Mouse (Mus musculus): ENCODE measurements around the gene Nt5c1a.
"Not testable (repeated sequence)": the region's sequence is repeated elsewhere in the genome, so short reads cannot be mapped to it uniquely, and the experiment has no call there.

Gene Nt5c1a

DNA sequence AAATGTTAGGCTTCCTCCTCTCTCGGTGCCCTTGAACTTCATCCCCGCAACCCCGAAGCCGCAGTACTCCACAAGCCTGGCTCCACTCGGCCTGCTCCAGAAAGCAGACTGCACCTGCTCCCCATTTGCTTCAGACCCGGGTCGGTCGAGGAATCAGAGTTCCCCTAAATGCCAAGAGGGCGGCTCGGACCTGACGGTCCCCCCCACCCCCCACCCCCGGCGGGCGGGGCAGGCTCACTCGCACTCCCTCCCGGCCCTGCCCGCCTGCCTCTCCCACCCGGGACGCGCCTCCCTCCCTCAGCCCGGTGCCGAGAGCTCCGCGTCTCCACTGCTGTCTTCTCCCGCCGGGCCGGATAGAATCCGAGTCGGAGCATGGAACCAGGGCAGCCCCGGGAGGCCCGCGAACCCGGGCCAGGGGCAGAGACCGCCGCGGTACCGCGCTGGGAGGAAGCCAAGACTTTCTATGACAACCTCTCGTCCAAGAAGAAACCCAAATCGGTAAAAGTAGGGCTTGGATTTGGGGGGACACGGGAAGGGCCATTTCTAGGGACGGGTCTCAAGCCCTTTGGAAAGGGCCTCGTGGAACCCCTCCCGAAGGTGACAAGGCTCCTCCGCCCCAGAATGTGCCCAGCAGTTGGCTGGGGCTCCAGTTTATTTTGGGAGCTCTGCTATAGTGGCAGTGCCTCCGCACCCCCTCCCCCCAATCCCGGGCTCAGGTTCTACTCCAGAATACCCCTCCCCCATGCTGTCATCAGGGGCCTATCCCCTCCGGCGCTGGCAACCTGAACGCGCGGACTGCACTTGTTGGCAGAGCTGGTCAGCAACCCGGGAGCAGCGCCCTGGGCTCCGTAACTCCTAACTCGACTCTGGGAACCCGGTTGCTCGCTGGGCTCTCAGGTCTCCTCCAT lies at the start of gene Nt5c1a:
Gene Nt5c1a (plus strand): TSS at position 319 of the 908 bp plus-strand sequence.
- peak; percentile 18 to 43 for DNase-seq (ENCODE audit: low spot score in 2 of 2)

- no peak for DNase-seq (ENCODE audit: low spot score in 2 of 2)
These were observed 49.3 kb upstream of the Nt5c1a start for GRCm38 (mm10) chr4:123152003-123152402.

- no peak for DNase-seq (ENCODE audit: low spot score in 2 of 2)
These were observed 48.3 kb upstream of the Nt5c1a start for GRCm38 (mm10) chr4:123152976-123153375.

DNA sequence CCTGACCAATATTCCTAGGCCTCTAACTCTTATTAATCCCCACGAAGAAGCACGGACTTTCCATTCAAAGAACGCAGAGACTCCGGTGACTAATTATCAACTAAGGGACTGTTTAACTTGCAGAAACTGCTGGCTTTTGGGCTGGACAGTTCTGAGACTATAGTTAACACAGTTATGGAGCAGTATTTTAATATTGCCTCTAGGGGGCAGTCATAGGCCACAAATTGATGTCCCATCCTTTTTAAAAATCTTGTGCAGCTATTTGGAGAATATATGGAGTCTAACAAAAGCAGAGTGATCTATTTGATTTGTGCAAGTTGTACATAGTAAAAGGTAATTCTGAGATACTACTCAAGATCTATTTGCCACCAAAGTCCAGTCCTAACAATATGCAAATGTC lies 46.3 kb upstream of the Nt5c1a start:
- DNase-seq (ENCODE audit: low spot score in 2 of 2): peak in 1 of 2 experiments; percentile 6

DNA sequence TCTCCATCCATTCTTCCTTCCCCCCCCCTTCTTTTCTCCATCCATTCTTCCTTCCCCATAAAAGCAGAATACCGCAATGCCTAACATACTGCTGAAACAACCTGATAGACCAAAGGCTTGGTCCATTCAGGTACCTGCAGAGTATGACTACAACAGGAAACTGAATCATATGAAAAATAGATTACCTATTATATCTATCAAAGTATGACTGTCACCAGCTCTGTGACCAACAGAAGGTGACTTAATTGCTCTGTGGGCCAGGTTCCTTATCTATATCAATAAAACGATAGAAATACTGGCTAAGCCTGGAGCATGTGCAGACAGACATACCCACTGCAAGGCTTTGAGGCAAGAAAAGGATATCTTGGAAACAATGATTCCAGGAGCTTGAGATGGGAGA lies 45.9 kb upstream of the Nt5c1a start:
- no peak for DNase-seq (ENCODE audit: low spot score in 2 of 2)

DNA sequence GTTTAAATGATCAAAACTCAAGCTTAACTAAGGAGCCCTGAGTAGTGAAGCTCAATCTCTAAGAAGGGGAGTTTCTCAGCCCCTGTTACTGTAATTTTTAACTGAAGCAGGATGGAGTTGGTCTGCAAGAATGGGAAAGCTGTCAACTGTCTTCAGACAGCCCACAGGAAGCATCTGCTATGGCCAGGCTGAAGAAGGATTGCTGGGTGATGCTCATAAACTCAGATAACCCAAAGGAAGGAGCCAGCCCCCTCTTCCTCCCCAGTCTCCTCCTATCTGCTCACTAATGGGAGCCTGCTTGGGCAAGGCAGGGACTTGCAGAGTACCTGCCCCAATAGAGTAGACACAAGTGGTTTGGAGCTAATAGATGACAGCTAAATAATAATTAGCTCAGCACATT lies 45.5 kb upstream of the Nt5c1a start:
- DNase-seq (ENCODE audit: low spot score in 2 of 2): no peak

DNA sequence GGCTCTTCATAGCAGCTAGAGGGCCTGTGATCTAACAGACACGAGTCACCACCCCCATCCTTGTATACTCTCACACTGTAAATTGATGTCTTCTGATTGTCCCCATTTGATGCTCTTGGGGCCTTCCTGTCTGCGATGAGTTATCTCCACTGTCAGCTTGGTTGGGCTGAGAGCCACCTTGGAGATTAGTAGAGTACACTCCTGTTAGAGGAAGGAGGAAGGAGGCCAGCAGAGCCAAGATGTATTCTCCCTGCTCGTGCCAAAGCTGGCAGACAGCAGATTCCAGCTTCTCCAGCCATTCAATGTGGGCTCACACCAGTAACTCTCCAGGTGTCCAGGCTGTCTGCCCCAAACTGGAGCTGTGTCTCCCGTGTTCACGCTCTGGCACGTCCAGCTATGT lies 40.7 kb upstream of the Nt5c1a start:
- no peak for DNase-seq (ENCODE audit: low spot score in 2 of 2)

- not testable (repeated sequence) for DNase-seq (ENCODE audit: low spot score in 2 of 2)
These were observed 40.1 kb upstream of the Nt5c1a start for GRCm38 (mm10) chr4:123161251-123161650.

DNA sequence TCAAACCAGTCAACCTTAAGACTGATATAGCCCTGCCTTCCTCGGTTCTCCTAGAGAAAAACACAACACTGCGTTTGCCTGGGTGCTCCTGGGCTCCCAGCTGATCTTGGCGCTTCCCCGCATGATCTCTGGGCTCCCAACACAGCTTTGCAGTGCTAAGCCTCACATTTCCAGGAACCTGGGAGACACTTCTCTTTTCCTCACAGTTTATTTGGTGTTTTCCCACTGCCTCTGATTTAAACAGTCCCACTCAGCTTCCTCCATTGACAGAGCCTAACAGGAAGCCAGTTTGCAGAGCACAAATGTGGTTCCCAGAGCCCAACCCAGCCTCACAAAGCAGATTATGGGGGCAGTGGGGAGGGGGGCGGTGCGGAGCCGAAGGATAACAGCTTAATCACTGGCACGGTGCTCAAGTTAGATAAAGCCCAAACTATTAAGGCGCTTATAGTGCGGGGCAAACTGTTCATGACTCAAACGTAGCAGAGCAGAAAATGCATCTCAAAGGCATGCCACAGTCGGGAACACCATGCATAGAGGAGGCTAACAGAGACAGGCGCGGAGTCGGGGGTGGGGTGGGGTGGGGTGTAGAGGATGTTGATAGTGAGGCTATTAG lies 38.9 kb upstream of the Nt5c1a start:
- no peak for DNase-seq (ENCODE audit: low spot score in 2 of 2)

- no peak for DNase-seq (ENCODE audit: low spot score in 2 of 2)
These were observed 37.1 kb upstream of the Nt5c1a start for GRCm38 (mm10) chr4:123164157-123164556.

- no peak for DNase-seq (ENCODE audit: low spot score in 2 of 2)
These were observed 29.5 kb upstream of the Nt5c1a start for GRCm38 (mm10) chr4:123171811-123172210.

GRCm38 (mm10) chr4:123182328-123183238 lies 18.7 kb upstream of the Nt5c1a start, which contains the start of gene Hpcal4:
TSS of gene Hpcal4 (plus strand) at chr4:123183227.
- DNase-seq (ENCODE audit: low spot score in 2 of 2): peak in 1 of 2 experiments; percentile 9

GRCm38 (mm10) chr4:123183239-123184056 lies 17.9 kb upstream of the Nt5c1a start:
- peak; percentile 47 to 60 for DNase-seq (ENCODE audit: low spot score in 2 of 2)

- DNase-seq (ENCODE audit: low spot score in 2 of 2): no peak
These were observed 16.5 kb upstream of the Nt5c1a start for GRCm38 (mm10) chr4:123184816-123185215.

DNA sequence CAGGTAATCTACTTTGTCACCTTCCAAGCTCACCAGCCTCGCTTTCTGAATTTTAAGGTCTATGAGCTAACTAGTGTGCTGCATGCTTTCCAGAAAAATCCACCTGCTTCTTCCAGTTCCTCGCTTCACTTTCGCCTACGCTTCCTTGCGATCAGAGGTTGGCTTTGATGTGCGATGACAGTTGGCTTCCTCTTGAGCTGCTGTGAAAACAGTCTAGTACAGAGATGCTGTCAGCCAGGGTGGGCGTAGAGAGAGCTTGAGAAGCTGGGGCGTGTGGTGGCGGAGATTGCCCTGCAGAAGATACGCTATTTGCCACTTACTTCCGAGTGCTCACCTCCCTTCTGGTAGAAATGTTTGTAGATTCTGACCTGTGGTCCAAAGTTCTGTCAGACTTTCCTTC lies 9.0 kb upstream of the Nt5c1a start:
- DNase-seq (ENCODE audit: low spot score in 2 of 2): no peak

GRCm38 (mm10) chr4:123193791-123194190 lies 7.5 kb upstream of the Nt5c1a start:
- no peak for DNase-seq (ENCODE audit: low spot score in 2 of 2)

DNA sequence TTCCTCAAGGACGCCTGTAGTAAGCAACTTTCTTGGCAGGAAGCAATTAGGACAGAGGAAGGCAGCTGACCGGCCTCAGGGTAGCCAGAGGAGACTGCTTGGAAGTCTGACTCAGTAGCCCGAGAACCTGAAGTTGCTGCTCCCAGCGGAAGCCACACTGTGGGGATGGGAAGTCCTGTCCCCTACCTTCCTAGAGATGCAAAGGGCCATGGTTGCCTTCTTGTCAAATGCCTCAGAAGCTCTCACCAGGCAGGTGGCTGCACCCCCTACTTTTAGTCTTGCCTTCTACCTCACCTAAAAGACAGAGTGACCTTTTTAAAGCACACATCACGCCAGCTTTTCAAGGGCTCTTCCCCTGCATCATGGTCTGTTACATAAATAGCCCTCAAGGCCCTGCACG lies 4.6 kb upstream of the Nt5c1a start:
- DNase-seq (ENCODE audit: low spot score in 2 of 2): no peak

- DNase-seq (ENCODE audit: low spot score in 2 of 2): peak; percentile 33 to 64
These were observed 526 bp upstream of the Nt5c1a start for GRCm38 (mm10) chr4:123200771-123201185.

DNA sequence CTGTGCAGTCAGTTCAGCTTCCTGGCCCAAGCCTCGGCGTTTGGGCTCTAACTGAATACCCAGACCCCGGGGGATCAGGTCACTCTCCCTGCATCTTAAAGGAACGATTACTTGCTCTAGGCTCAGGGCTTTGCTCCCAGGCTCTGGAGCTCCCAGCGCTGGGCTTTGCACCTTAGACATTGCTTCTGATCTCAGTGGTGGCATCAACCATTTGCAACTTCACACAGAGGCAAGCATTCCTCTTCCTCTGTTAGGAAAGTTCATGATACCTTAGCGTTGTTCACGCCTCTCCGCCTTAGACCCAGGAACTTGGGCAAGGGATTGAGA lies 753 bp downstream of the Nt5c1a start:
- no peak for DNase-seq (ENCODE audit: low spot score in 2 of 2)

- no peak for DNase-seq (ENCODE audit: low spot score in 2 of 2)
These were observed 6.0 kb downstream of the Nt5c1a start for GRCm38 (mm10) chr4:123207337-123207736.

- no peak for DNase-seq (ENCODE audit: low spot score in 2 of 2)
These were observed 9.7 kb downstream of the Nt5c1a start for GRCm38 (mm10) chr4:123210996-123211395.

Data from urinary bladder, adult 18-20 months (tissue).